Comparison of ENCODE assay signal across 9 mouse cellular contexts in the genomic region with DNA sequence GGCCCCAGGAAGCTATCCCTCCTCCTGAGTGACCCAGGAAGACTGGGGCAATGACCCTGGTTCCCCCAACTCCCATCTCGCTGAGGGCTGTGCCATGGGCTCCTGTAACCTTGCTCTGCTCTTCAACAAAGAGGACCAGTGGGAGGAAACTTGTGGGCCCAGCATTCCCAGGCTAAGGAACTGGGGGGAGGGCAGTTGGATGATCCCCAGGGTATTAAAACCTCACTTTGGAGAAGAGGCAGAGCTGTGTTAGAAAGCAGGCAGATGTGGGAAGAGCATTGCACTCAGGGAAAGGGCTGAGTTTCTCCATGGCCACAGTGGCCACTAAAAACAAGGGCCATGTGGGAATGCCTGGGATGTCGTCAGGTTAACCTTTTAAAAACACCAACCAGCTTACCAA.
A peak's percentile ranks its signal among the peaks of the same experiment; 100 is the strongest.
DNase-seq lines count a peak whose midpoint lies in the region; ATAC-seq lines count a peak whose summit lies in the region.
"Had no signal": no experiment of that assay in that cellular context is flagged by ENCODE, and none has a peak within 500 bp of the region (broad histone marks: within the 10 kb centered on the region; RNA-seq: fewer than 3 reads in every experiment).

No protein-coding gene starts in this region.

- 0 out of 2 replicates have a peak overlapping the region, but pooled peaks have one; percentile 19 for H3K4me2 ChIP-seq in kidney, embryonic 15.5 days
- H3K4me2 ChIP-seq in embryonic facial prominence, embryonic 12.5 days (replicated peaks), result 0 out of 2 replicates have a peak overlapping the region, but pooled peaks have one; percentile 5
- no peak overlapping the region for H3K4me2 ChIP-seq in hindbrain, embryonic 15.5 days
- no peak overlapping the region for H3K4me2 ChIP-seq in midbrain, embryonic 15.5 days

- no peak for DNase-seq in kidney, postnatal 4 days
- DNase-seq in frontal cortex, postnatal 14 days (ENCODE audit: low spot score in 2 of 2), result no peak
- DNase-seq in frontal cortex, postnatal 36 days (ENCODE audit: low spot score in 2 of 2), result no peak

- H3K4me1 ChIP-seq in kidney, embryonic 15.5 days, result peaks cover 66% of the 10 kb centered on the region
- peaks cover 71% of the 10 kb centered on the region for H3K4me1 ChIP-seq in embryonic facial prominence, embryonic 12.5 days
- peaks cover 82% of the 10 kb centered on the region for H3K4me1 ChIP-seq in hindbrain, embryonic 15.5 days (replicated peaks)
- H3K4me1 ChIP-seq in midbrain, embryonic 15.5 days, result peaks cover 82% of the 10 kb centered on the region

- WGBS in kidney, embryonic 15.5 days, result 38% methylated on average over 2 of the region's 2 CpGs
- 17% methylated on average over 2 of the region's 2 CpGs for WGBS in embryonic facial prominence, embryonic 12.5 days
- WGBS in hindbrain, embryonic 15.5 days, result 21% methylated on average over 2 of the region's 2 CpGs
- 32% methylated on average over 2 of the region's 2 CpGs for WGBS in midbrain, embryonic 15.5 days

- H3K36me3 ChIP-seq in kidney, embryonic 15.5 days, result peaks cover 36% of the 10 kb centered on the region
- peaks cover 26% of the 10 kb centered on the region for H3K36me3 ChIP-seq in embryonic facial prominence, embryonic 12.5 days
- no peaks in the 10 kb centered on the region for H3K36me3 ChIP-seq in hindbrain, embryonic 15.5 days
- no peaks in the 10 kb centered on the region for H3K36me3 ChIP-seq in midbrain, embryonic 15.5 days (replicated peaks)

- no peak overlapping the region for H3K4me3 ChIP-seq in kidney, embryonic 15.5 days (replicated peaks)
- H3K4me3 ChIP-seq in embryonic facial prominence, embryonic 12.5 days, result no peak overlapping the region
- no peak overlapping the region for H3K4me3 ChIP-seq in hindbrain, embryonic 15.5 days
- no peak overlapping the region for H3K4me3 ChIP-seq in midbrain, embryonic 15.5 days

- 0 out of 2 replicates have a peak, but pooled peaks have one; percentile 9 for ATAC-seq in kidney, embryonic 15.5 days (replicated peaks; ENCODE audit: low FRiP score)
- ATAC-seq in embryonic facial prominence, embryonic 12.5 days (ENCODE audit: insufficient number of reproducible peaks, insufficient read depth, low FRiP score, low TSS enrichment), result no peak
- no peak for ATAC-seq in hindbrain, embryonic 15.5 days (ENCODE audit: low FRiP score, low read depth)
- no peak for ATAC-seq in midbrain, embryonic 15.5 days (replicated peaks)
- ATAC-seq in activated CD4-positive, CD25-positive, alpha-beta regulatory T cell, adult 4 months, result no peak

- H3K9me3 ChIP-seq in kidney, embryonic 15.5 days (replicated peaks), result no peaks in the 10 kb centered on the region
- H3K9me3 ChIP-seq in embryonic facial prominence, embryonic 12.5 days, result no peaks in the 10 kb centered on the region
- H3K9me3 ChIP-seq in hindbrain, embryonic 15.5 days, result no peaks in the 10 kb centered on the region
- no peaks in the 10 kb centered on the region for H3K9me3 ChIP-seq in midbrain, embryonic 15.5 days

- H3K27ac ChIP-seq in kidney, embryonic 15.5 days, result peak overlapping the region; percentile 93
- H3K27ac ChIP-seq in embryonic facial prominence, embryonic 12.5 days, result peak overlapping the region; percentile 88
- peak overlapping the region; percentile 99 for H3K27ac ChIP-seq in hindbrain, embryonic 15.5 days (replicated peaks)
- peak overlapping the region; percentile 96 for H3K27ac ChIP-seq in midbrain, embryonic 15.5 days

- no peaks in the 10 kb centered on the region for H3K27me3 ChIP-seq in kidney, embryonic 15.5 days
- no peaks in the 10 kb centered on the region for H3K27me3 ChIP-seq in embryonic facial prominence, embryonic 12.5 days
- H3K27me3 ChIP-seq in hindbrain, embryonic 15.5 days, result no peaks in the 10 kb centered on the region
- no peaks in the 10 kb centered on the region for H3K27me3 ChIP-seq in midbrain, embryonic 15.5 days (replicated peaks)
- H3K27me3 ChIP-seq: CH12.LX had no signal

- no peak overlapping the region for H3K9ac ChIP-seq in kidney, embryonic 15.5 days
- H3K9ac ChIP-seq in embryonic facial prominence, embryonic 12.5 days, result peak overlapping the region; percentile 31
- peak overlapping the region; percentile 29 for H3K9ac ChIP-seq in hindbrain, embryonic 15.5 days
- H3K9ac ChIP-seq in midbrain, embryonic 15.5 days, result no peak overlapping the region

Comparison
In these comparisons a context has a peak if more than half of its experiments do, and no peak if none do; other contexts are left out.
1. H3K4me2 ChIP-seq: peak in kidney, embryonic 15.5 days (single experiment) and embryonic facial prominence, embryonic 12.5 days (single experiment); none in hindbrain, embryonic 15.5 days (single experiment) and midbrain, embryonic 15.5 days (single experiment).
2. H3K9ac ChIP-seq: peak in embryonic facial prominence, embryonic 12.5 days (single experiment) and hindbrain, embryonic 15.5 days (single experiment); none in kidney, embryonic 15.5 days (single experiment) and midbrain, embryonic 15.5 days (single experiment).
3. Peak in every context shown above with its lines, with median percentiles within 50 percentile points of each other: H3K27ac ChIP-seq.